Mouse (Mus musculus) left cerebral cortex, adult 8-10 months (tissue): ENCODE results near the gene Unc5c. TPM values are rescaled to one million over a fixed set of nuclear protein-coding genes. Genes with fewer than 3 reads are reported as not detected.
A peak's percentile ranks its signal among the peaks of the same experiment; 100 is the strongest.

Source experiments
- DNase-seq, 2 experiments: peaks; one replicate each; pipeline ENCODE4 v3.0.0; 2022; ENCODE audit warnings: low spot score in 2 of 2
- total RNA-seq, 4 experiments: library from RNA; stranded (reverse); gene quantifications; 2 replicates each; pipeline ENCODE4 v1.2.4; 2022

Unc5c gene
- total RNA-seq, 4 experiments from 2014 or later, result 27.4 to 29.4 (median 28.6) TPM

GRCm38 (mm10) chr3:141809581-141809980 is 344.6 kb downstream of the Unc5c start:
- no peak for DNase-seq

GRCm38 (mm10) chr3:141810944-141811343 is 345.9 kb downstream of the Unc5c start:
- DNase-seq, result no peak

- no peak for DNase-seq
Measured at GRCm38 (mm10) chr3:141811348-141811747, 346.3 kb downstream of the Unc5c start.

GRCm38 (mm10) chr3:141814776-141815175 is 349.8 kb downstream of the Unc5c start:
- no peak for DNase-seq

GRCm38 (mm10) chr3:141818615-141819312 is 353.7 kb downstream of the Unc5c start:
- no peak for DNase-seq

- DNase-seq, result peak in 1 of 2 experiments; percentile 35
Measured at GRCm38 (mm10) chr3:141819331-141819941, 354.4 kb downstream of the Unc5c start.

- no peak for DNase-seq
Measured at GRCm38 (mm10) chr3:141828301-141828700, 363.3 kb downstream of the Unc5c start.

GRCm38 (mm10) chr3:141831135-141831534 is 366.1 kb downstream of the Unc5c start:
- peak; percentile 40 to 49 for DNase-seq

GRCm38 (mm10) chr3:141838864-141839263 is 373.8 kb downstream of the Unc5c start:
- DNase-seq, result no peak

GRCm38 (mm10) chr3:141849206-141849605 is 384.2 kb downstream of the Unc5c start:
- no peak for DNase-seq

GRCm38 (mm10) chr3:141850141-141850540 is 385.1 kb downstream of the Unc5c start:
- no peak for DNase-seq

GRCm38 (mm10) chr3:141854339-141854738 is 389.3 kb downstream of the Unc5c start:
- DNase-seq, result no peak

- no peak for DNase-seq
Measured at GRCm38 (mm10) chr3:141857123-141857522, 392.1 kb downstream of the Unc5c start.

- DNase-seq, result peak in 1 of 2 experiments; percentile 11
Measured at GRCm38 (mm10) chr3:141862816-141863461, 397.9 kb downstream of the Unc5c start.

- DNase-seq, result no peak
Measured at GRCm38 (mm10) chr3:141871805-141872204, 406.8 kb downstream of the Unc5c start.

GRCm38 (mm10) chr3:141872337-141873042 is 407.5 kb downstream of the Unc5c start:
- DNase-seq, result no peak

GRCm38 (mm10) chr3:141882496-141882895 is 417.5 kb downstream of the Unc5c start:
- DNase-seq, result no peak

GRCm38 (mm10) chr3:141884190-141884589 is 419.2 kb downstream of the Unc5c start:
- DNase-seq, result no peak
